Mouse (Mus musculus) left cerebral cortex, postnatal 36 days (tissue): Measurements from ENCODE around the gene Cul4a. TPM values are rescaled to one million over a fixed set of nuclear protein-coding genes. Genes with fewer than 3 reads are reported as not detected.
"Not testable (repeated sequence)": the region's sequence is repeated elsewhere in the genome, so short reads cannot be mapped to it uniquely, and the experiment has no call there.

Experiments used
- DNase-seq, 2 experiments: peaks; one replicate each; pipeline ENCODE4 v3.0.0; 2021 to 2022; ENCODE audit warnings: low spot score in 2 of 2, mixed read lengths in 1 of 2
- intact Hi-C: fragments of 180-260 bp; cut with DNase I; formaldehyde crosslinking; loops from one replicate; pipeline ENCODE4 v1.15.1; 2025
- total RNA-seq, 2 experiments: library from RNA; stranded (reverse); gene quantifications; 2 replicates each; pipeline ENCODE4 v1.2.3; 2021

The Cul4a gene
- total RNA-seq, 2 experiments from 2014 or later = 52.4 to 54.5 TPM

GRCm38 (mm10) chr8:13122887-13123421 lies 17.5 kb downstream of the Cul4a start:
- intact Hi-C loops = no loop called here
- DNase-seq = no peak

- DNase-seq = no peak
- intact Hi-C loops = no loop called here
Observed at GRCm38 (mm10) chr8:13124897-13125296, 19.5 kb downstream of the Cul4a start.

- intact Hi-C loops = loop anchor here (5.0 kb wide), 1 partner anchor 80 kb away; no protein-coding TSS in a partner anchor
- DNase-seq = not testable (repeated sequence)
Observed at GRCm38 (mm10) chr8:13132220-13132619, 26.8 kb downstream of the Cul4a start.

- intact Hi-C loops = no loop called here
- no peak for DNase-seq
Observed at GRCm38 (mm10) chr8:13139641-13140182, 34.3 kb downstream of the Cul4a start.

- intact Hi-C loops = no loop called here
- no peak for DNase-seq
Observed at GRCm38 (mm10) chr8:13141681-13142080, 36.3 kb downstream of the Cul4a start.

- no peak for DNase-seq
- intact Hi-C loops = no loop called here
Observed at GRCm38 (mm10) chr8:13148476-13148875, 43.1 kb downstream of the Cul4a start.

- intact Hi-C loops = no loop called here
- DNase-seq = no peak
Observed at GRCm38 (mm10) chr8:13149287-13149686, 43.9 kb downstream of the Cul4a start.

- no peak for DNase-seq
- intact Hi-C loops = no loop called here
Observed at GRCm38 (mm10) chr8:13149866-13150265, 44.4 kb downstream of the Cul4a start.

GRCm38 (mm10) chr8:13150929-13151328 lies 45.5 kb downstream of the Cul4a start:
- DNase-seq = no peak
- intact Hi-C loops = no loop called here

GRCm38 (mm10) chr8:13154099-13154498 lies 48.7 kb downstream of the Cul4a start:
- intact Hi-C loops = no loop called here
- no peak for DNase-seq

- intact Hi-C loops = loop anchor here (5.0 kb wide), 1 partner anchor 57 kb away; no protein-coding TSS in a partner anchor
Observed at GRCm38 (mm10) chr8:13155358-13155757, 49.9 kb downstream of the Cul4a start.

GRCm38 (mm10) chr8:13156327-13157097 lies 51.1 kb downstream of the Cul4a start:
- intact Hi-C loops = loop anchor here (5.0 kb wide), 1 partner anchor 56 kb away; no protein-coding TSS in a partner anchor
- peak; percentile 36 to 50 for DNase-seq

More at GRCm38 (mm10) chr8:13155358-13155757, 49.9 kb downstream of the Cul4a start:
- no peak for DNase-seq

GRCm38 (mm10) chr8:13158718-13159376 lies 53.4 kb downstream of the Cul4a start, which contains the start of gene Lamp1:
Lamp1 (plus strand) TSS chr8:13159161.
- DNase-seq = peak; percentile 99
- intact Hi-C loops = loop anchor here (5.0 kb wide), 1 partner anchor 53 kb away; no protein-coding TSS in a partner anchor

- intact Hi-C loops = loop anchor here (5.0 kb wide), 1 partner anchor 53 kb away; no protein-coding TSS in a partner anchor
- no peak for DNase-seq
Observed at GRCm38 (mm10) chr8:13159377-13159881, 54.0 kb downstream of the Cul4a start.

GRCm38 (mm10) chr8:13160691-13161090 lies 55.3 kb downstream of the Cul4a start:
- intact Hi-C loops = no loop called here
- DNase-seq = no peak

GRCm38 (mm10) chr8:13162098-13162497 lies 56.7 kb downstream of the Cul4a start:
- intact Hi-C loops = no loop called here
- no peak for DNase-seq

GRCm38 (mm10) chr8:13163563-13163962 lies 58.1 kb downstream of the Cul4a start:
- no peak for DNase-seq
- intact Hi-C loops = no loop called here

GRCm38 (mm10) chr8:13164361-13164760 lies 58.9 kb downstream of the Cul4a start:
- intact Hi-C loops = no loop called here
- no peak for DNase-seq

GRCm38 (mm10) chr8:13170510-13170909 lies 65.1 kb downstream of the Cul4a start:
- no peak for DNase-seq
- intact Hi-C loops = no loop called here

GRCm38 (mm10) chr8:13174305-13174704 lies 68.9 kb downstream of the Cul4a start:
- no peak for DNase-seq
- intact Hi-C loops = no loop called here
